Comparison of ENCODE assay signal across 19 mouse cellular contexts in genomic region chr6:100537987-100538386, GRCm38 (mm10).
"Had no signal": no experiment of that assay in that cellular context is flagged by ENCODE, and none has a peak within 500 bp of the region (broad histone marks: within the 10 kb centered on the region; RNA-seq: fewer than 3 reads in every experiment).

No protein-coding gene starts in this region.

- H3K9me3 ChIP-seq: midbrain, embryonic 10.5 days; midbrain, embryonic 12.5 days; neural tube, embryonic 13.5 days; neural tube, embryonic 15.5 days had no signal

- H3K27ac ChIP-seq: midbrain, embryonic 10.5 days; midbrain, embryonic 12.5 days; neural tube, embryonic 13.5 days; neural tube, embryonic 15.5 days had no signal

- H3K9ac ChIP-seq: lung, embryonic 14.5 days; midbrain, embryonic 12.5 days; neural tube, embryonic 13.5 days; neural tube, embryonic 15.5 days had no signal

- H3K36me3 ChIP-seq: midbrain, embryonic 10.5 days; midbrain, embryonic 12.5 days; neural tube, embryonic 13.5 days; neural tube, embryonic 15.5 days had no signal

- H3K4me2 ChIP-seq: lung, embryonic 14.5 days; midbrain, embryonic 12.5 days; neural tube, embryonic 13.5 days; neural tube, embryonic 15.5 days had no signal

- DNase-seq: lung, adult 18-20 months; lung, embryonic 14.5 days; lung, postnatal 10 days; lung, postnatal 4 days; midbrain, embryonic 14.5 days; retina, postnatal 1 day; right cerebral cortex, adult 18-20 months; right cerebral cortex, postnatal 25 days; right cerebral cortex, postnatal 4 days; spleen, adult 18-20 months; thymus, adult 2 months; thymus, postnatal 25 days; thymus, postnatal 4 days had no signal

- ATAC-seq: midbrain, embryonic 16.5 days had no signal

- H3K4me3 ChIP-seq: midbrain, embryonic 10.5 days; midbrain, embryonic 12.5 days; myocyte; neural tube, embryonic 13.5 days; neural tube, embryonic 15.5 days had no signal
